Mouse (Mus musculus): ENCODE measurements around the gene Smarca4. TPM values are rescaled to one million over a fixed set of nuclear protein-coding genes. Genes with fewer than 3 reads are reported as not detected.

Smarca4 gene
- polyA plus RNA-seq, 1 experiment: 49.8 TPM

DNA sequence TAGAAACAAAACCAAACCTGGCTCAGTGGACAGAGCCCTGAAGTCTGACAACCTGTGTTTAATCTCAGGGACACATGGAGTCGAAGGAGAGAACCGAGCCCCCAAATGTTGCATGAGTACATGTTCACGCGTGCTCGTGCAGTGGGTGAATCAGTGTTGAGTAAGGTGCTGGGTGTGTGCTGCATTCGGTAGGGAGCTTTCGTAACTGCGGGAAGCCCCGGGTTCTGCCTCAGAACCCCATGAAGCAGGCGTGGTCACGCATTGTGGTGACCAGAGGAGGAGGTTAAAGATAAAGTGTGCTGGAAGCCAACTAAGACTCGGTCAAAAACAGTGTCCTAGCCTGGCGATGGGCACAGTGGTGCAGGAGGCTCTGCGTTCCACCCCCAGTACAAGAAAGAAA is 124.5 kb downstream of the Smarca4 start:
- Histone ChIP-seq H3K27ac (ENCODE audit: insufficient read depth, low read depth, low read length) (no peak overlapping the region), H3K4me1 (ENCODE audit: control insufficient read depth, insufficient read depth, low read length) (no peaks in the 10 kb centered on the region; the same call in 1 of the 2 replicates)
- TF ChIP-seq CTCF (IDR thresholded peaks at IDR 0.05; ENCODE audit: low read depth, low read length) (no peak), POLR2A (IDR thresholded peaks at IDR 0.05; ENCODE audit: borderline replicate concordance, low read depth, low read length) (no peak)

DNA sequence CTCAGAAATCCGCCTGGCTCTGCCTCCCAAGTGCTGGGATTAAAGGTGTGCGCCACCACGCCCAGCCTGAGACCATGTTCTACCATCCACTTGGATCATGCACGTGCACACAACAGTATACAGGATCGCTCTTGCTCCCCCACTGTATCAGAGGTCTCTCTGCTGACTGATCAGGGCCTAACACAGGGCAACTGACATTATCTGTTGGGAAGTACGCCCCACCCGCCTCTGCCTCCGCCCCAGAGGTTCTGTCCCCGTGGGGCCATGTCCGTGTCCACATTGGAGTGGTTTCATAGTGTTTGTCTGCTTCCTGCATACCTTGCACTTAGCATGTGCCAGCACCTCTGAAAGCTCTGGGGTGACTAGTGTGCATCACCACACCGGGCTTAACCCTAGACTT is 125.5 kb downstream of the Smarca4 start:
- TF ChIP-seq POLR2A (IDR thresholded peaks at IDR 0.05; ENCODE audit: borderline replicate concordance, low read depth, low read length) (no peak), CTCF (IDR thresholded peaks at IDR 0.05; ENCODE audit: low read depth, low read length) (no peak)
- Histone ChIP-seq H3K4me3 (ENCODE audit: insufficient read depth, low read length) (no peak overlapping the region), H3K4me1 (ENCODE audit: control insufficient read depth, insufficient read depth, low read length) (no peaks in the 10 kb centered on the region; the same call in 1 of the 2 replicates), H3K27ac (ENCODE audit: insufficient read depth, low read depth, low read length) (no peak overlapping the region)

More for the DNA sequence above, 124.5 kb downstream of the Smarca4 start:
- no peak overlapping the region for H3K4me3 ChIP-seq (ENCODE audit: insufficient read depth, low read length)

DNA sequence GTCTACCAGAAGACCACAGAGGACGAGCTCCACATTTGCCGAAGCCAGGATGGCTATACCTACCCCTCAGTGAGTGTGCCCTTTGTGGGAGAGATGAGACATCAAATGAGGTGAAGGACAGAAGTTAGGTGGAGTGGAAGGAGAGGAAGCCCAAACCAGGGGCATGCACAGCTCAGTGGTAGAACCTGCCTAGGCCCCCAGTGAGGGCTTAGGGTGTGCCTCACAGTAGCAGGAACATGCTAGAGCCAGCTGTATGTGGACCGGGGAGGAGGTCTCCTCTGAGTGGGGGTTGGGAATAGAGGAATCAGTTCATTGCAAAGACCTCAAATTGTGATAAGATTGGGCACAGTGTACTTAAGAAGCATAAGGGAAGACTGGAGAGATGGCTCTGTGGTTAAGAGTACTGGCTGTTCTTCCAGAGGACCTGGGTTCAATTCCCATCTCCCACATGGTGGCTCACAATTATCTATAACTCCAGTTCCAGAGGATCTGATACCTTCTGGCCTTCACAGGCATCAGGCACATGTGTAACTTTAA is 131.3 kb downstream of the Smarca4 start:
- H3K4me1 ChIP-seq (ENCODE audit: control insufficient read depth, insufficient read depth, low read length): no peaks in the 10 kb centered on the region
- H3K4me3 ChIP-seq (ENCODE audit: insufficient read depth, low read length): no peak overlapping the region
- no peak overlapping the region for H3K27ac ChIP-seq (ENCODE audit: insufficient read depth, low read depth, low read length)
- TF ChIP-seq CTCF (IDR thresholded peaks at IDR 0.05; ENCODE audit: low read depth, low read length) (no peak), POLR2A (IDR thresholded peaks at IDR 0.05; ENCODE audit: borderline replicate concordance, low read depth, low read length) (no peak)

GRCm38 (mm10) chr9:21748033-21748432 is 132.1 kb downstream of the Smarca4 start:
- Histone ChIP-seq H3K4me3 (ENCODE audit: insufficient read depth, low read length) (no peak overlapping the region), H3K27ac (ENCODE audit: insufficient read depth, low read depth, low read length) (no peak overlapping the region), H3K4me1 (ENCODE audit: control insufficient read depth, insufficient read depth, low read length) (no peaks in the 10 kb centered on the region)
- TF ChIP-seq CTCF (IDR thresholded peaks at IDR 0.05; ENCODE audit: low read depth, low read length) (no peak), POLR2A (IDR thresholded peaks at IDR 0.05; ENCODE audit: borderline replicate concordance, low read depth, low read length) (no peak)

- H3K4me1 ChIP-seq (ENCODE audit: control insufficient read depth, insufficient read depth, low read length): no peaks in the 10 kb centered on the region
- H3K4me3 ChIP-seq (ENCODE audit: insufficient read depth, low read length): no peak overlapping the region
- TF ChIP-seq POLR2A (IDR thresholded peaks at IDR 0.05; ENCODE audit: borderline replicate concordance, low read depth, low read length) (no peak), CTCF (IDR thresholded peaks at IDR 0.05; ENCODE audit: low read depth, low read length) (no peak)
- H3K27ac ChIP-seq (ENCODE audit: insufficient read depth, low read depth, low read length): no peak overlapping the region
Observed at GRCm38 (mm10) chr9:21748491-21748890, 132.5 kb downstream of the Smarca4 start.

GRCm38 (mm10) chr9:21749382-21750118 is 133.6 kb downstream of the Smarca4 start:
- no peak overlapping the region for H3K27ac ChIP-seq (ENCODE audit: insufficient read depth, low read depth, low read length)
- TF ChIP-seq POLR2A (IDR thresholded peaks at IDR 0.05; ENCODE audit: borderline replicate concordance, low read depth, low read length) (no peak), CTCF (IDR thresholded peaks at IDR 0.05; ENCODE audit: low read depth, low read length) (no peak)
- H3K4me3 ChIP-seq (ENCODE audit: insufficient read depth, low read length): no peak overlapping the region
- no peaks in the 10 kb centered on the region for H3K4me1 ChIP-seq (ENCODE audit: control insufficient read depth, insufficient read depth, low read length)

DNA sequence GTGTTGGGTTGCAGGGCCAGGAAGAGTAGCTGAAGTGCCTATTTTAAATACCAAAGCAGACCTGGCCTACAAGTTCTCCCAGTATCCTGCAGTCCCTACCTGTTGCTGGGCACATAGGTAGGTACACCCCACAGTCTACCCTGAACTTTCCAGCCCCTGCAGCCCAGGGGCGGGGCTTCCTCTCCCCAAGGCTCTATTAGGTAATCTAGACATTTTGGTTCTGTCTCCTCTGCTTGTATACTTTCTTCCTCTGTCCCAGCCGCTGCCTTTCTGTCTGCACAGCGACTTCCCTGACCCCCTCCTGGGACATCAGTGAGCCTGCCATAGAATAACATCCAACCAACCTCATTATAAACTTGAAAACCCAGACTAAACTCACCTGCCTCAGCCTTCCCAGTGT is 134.4 kb downstream of the Smarca4 start:
- Histone ChIP-seq H3K27ac (ENCODE audit: insufficient read depth, low read depth, low read length) (no peak overlapping the region), H3K4me1 (ENCODE audit: control insufficient read depth, insufficient read depth, low read length) (no peaks in the 10 kb centered on the region), H3K4me3 (ENCODE audit: insufficient read depth, low read length) (no peak overlapping the region)
- TF ChIP-seq CTCF (IDR thresholded peaks at IDR 0.05; ENCODE audit: low read depth, low read length) (no peak), POLR2A (IDR thresholded peaks at IDR 0.05; ENCODE audit: borderline replicate concordance, low read depth, low read length) (no peak)

DNA sequence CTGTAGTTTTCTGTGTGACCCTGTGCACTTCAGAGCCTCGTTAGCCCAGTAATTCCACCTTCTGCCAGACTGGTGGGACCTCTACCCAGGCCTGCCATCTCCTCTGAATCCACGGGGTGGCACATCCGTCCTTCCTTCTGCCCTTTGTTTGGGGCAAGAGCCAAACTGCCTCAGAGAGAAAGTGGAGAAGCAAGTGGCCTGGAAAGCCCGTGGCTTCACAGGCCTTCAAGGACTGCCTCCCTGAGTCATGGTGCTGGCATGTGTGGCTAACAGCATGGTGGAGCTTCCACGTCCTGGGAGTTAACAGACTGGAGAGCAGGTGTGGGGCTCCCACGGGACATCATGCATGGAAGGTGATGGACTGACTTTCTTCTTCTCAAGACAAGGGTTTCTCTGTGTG is 135.4 kb downstream of the Smarca4 start:
- H3K27ac ChIP-seq (ENCODE audit: insufficient read depth, low read depth, low read length): no peak overlapping the region
- TF ChIP-seq POLR2A (IDR thresholded peaks at IDR 0.05; ENCODE audit: borderline replicate concordance, low read depth, low read length): no peak
- no peak for TF ChIP-seq CTCF (IDR thresholded peaks at IDR 0.05; ENCODE audit: low read depth, low read length)
- H3K4me1 ChIP-seq (ENCODE audit: control insufficient read depth, insufficient read depth, low read length): no peaks in the 10 kb centered on the region
- no peak overlapping the region for H3K4me3 ChIP-seq (ENCODE audit: insufficient read depth, low read length)

DNA sequence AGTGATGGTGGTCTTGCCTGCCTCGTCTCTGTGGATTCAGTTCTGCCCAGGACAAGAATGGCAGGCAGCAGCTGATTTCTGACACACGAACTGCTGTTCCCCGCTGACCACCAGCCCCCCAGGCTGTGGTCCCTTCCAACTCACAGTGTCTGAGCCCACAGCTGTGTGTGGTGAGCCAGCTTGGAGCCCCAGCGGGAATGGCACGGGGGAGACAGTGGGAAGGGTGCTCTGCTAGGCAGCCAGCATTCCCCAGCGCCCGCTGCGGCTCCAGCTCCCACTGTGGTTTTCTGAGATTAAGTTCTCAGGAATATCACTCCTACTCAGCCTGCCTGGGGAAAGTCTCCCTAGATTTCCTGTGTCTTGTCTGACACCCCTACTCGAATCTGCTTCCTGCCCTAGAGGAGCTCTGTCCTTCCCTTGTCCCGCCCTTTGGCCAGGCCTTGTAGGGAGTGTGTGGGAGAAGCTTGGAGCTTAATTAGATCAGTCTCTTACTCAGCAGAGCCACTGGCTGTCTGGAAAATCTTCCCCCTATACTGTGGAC is 136.4 kb downstream of the Smarca4 start:
- H3K27ac ChIP-seq (ENCODE audit: insufficient read depth, low read depth, low read length): no peak overlapping the region
- H3K4me3 ChIP-seq (ENCODE audit: insufficient read depth, low read length): no peak overlapping the region
- no peaks in the 10 kb centered on the region for H3K4me1 ChIP-seq (ENCODE audit: control insufficient read depth, insufficient read depth, low read length)
- no peak for TF ChIP-seq POLR2A (IDR thresholded peaks at IDR 0.05; ENCODE audit: borderline replicate concordance, low read depth, low read length)
- no peak for TF ChIP-seq CTCF (IDR thresholded peaks at IDR 0.05; ENCODE audit: low read depth, low read length)

Other genes with a start within 250 kb of the Smarca4 start
- gene Ilf3, start 248.3 kb upstream of the Smarca4 start, polyA plus RNA-seq (2012; ENCODE audit: insufficient read depth, insufficient read length, missing spikeins): 33.3 and 42.9 TPM in 2 replicates
- gene Qtrt1, start 204.3 kb upstream of the Smarca4 start, polyA plus RNA-seq (2012; ENCODE audit: insufficient read depth, insufficient read length, missing spikeins): 9.9 and 14.9 TPM in 2 replicates
- gene Dnm2, start 191.3 kb upstream of the Smarca4 start, polyA plus RNA-seq (2012; ENCODE audit: insufficient read depth, insufficient read length, missing spikeins): 118 and 129 TPM in 2 replicates
- 11.3 and 11.8 TPM in 2 replicates for gene Tmed1, start 105.9 kb upstream of the Smarca4 start, polyA plus RNA-seq (2012; ENCODE audit: insufficient read depth, insufficient read length, missing spikeins)
- gene AB124611, start 90.0 kb upstream of the Smarca4 start, polyA plus RNA-seq (2012; ENCODE audit: insufficient read depth, insufficient read length, missing spikeins): 156 and 179 TPM in 2 replicates
- gene Carm1, start 69.3 kb upstream of the Smarca4 start, polyA plus RNA-seq (2012; ENCODE audit: insufficient read depth, insufficient read length, missing spikeins): 19.1 and 20.5 TPM in 2 replicates
- 15.5 and 16.4 TPM in 2 replicates for gene Timm29, start 23.4 kb upstream of the Smarca4 start, polyA plus RNA-seq (2012; ENCODE audit: insufficient read depth, insufficient read length, missing spikeins)
- gene Yipf2, start 23.3 kb upstream of the Smarca4 start, polyA plus RNA-seq (2012; ENCODE audit: insufficient read depth, insufficient read length, missing spikeins): 16.1 and 17.9 TPM in 2 replicates
- gene Ldlr, start 107.3 kb downstream of the Smarca4 start, polyA plus RNA-seq (2012; ENCODE audit: insufficient read depth, insufficient read length, missing spikeins): 30.4 and 36.5 TPM in 2 replicates
- 16.6 and 23.2 TPM in 2 replicates for gene Spc24, start 144.1 kb downstream of the Smarca4 start, polyA plus RNA-seq (2012; ENCODE audit: insufficient read depth, insufficient read length, missing spikeins)
- 12.2 and 12.3 TPM in 2 replicates for gene Kank2, start 182.6 kb downstream of the Smarca4 start, polyA plus RNA-seq (2012; ENCODE audit: insufficient read depth, insufficient read length, missing spikeins)
- not detected in 2 replicates for gene Angptl8, start 219.3 kb downstream of the Smarca4 start, polyA plus RNA-seq (2012; ENCODE audit: insufficient read depth, insufficient read length, missing spikeins)
- gene Dock6, start 236.5 kb downstream of the Smarca4 start, polyA plus RNA-seq (2012; ENCODE audit: insufficient read depth, insufficient read length, missing spikeins): 8.7 and 16.2 TPM in 2 replicates

All from bone marrow macrophage, adult 2 months (primary cell).